Mouse (Mus musculus) stomach, postnatal 0 days (tissue): ENCODE results near the gene Mcfd2.

Experiments
- CTCF ChIP-seq: IDR thresholded peaks from 2 replicates; pipeline ENCODE4 v1.5.1; 2016; ENCODE audit warnings: antibody characterized with exemption, low read depth, mild to moderate bottlenecking, moderate library complexity
- EP300 ChIP-seq: optimal IDR thresholded peaks from 2 replicates; pipeline ENCODE3; 2016; ENCODE audit warnings: antibody characterized with exemption

DNA sequence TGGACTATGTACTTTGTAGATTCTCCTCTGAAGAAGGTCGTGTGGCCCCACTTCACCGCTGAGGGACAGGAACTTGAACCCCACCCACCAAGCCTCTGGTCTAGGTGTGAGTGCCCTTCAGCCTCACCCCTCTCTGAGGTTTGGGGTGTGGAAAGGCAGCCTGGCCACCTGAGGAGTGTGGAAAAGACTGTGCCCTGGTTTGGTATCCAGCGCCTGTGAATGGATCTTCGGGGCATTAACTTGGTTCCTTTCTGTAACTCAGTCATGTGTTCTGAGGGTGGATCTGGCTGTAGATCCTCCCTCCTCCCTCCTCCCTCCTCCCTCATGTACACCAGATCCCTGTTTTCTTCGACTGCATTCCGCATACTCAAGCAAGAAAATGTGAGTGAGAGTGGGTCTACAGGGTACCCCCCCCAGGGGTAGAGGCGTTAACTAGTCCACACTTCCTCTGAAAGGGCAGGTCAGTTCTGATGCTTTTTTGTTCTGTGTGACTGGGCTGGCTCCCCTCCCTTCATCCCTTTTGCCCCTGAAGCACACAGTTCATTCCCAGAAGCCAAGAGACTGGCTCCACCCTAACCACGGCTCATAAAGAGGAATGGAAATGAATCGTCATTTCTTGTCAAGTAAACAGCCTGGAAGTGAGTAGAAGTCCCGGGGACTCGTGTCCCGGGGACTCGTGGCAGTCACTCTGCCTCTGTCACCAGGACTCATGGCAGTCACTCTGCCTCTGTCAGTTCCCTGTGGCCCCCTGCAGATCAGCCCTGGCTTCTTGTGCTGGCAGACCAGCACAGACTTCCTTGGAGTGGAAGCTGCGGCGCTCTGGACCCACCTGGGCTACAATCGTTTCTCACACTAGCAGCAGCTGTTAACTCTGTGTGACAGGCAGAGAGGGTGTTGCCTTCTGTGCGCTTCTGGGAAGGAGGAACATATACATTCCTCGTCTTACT, 47.5 kb upstream of the Mcfd2 start:
- TF ChIP-seq CTCF (no peak), EP300 (no peak)
